Mouse (Mus musculus) MEL (cell line): ENCODE results near the gene Slc22a13. TPM values are rescaled to one million over a fixed set of nuclear protein-coding genes. Genes with fewer than 3 reads are reported as not detected.

ENCODE experiments used
- DNase-seq: peaks from one replicate; pipeline ENCODE4 v3.0.0; 2011; ENCODE audit warnings: low read depth, low spot score
- H3K27ac ChIP-seq: 2 replicates; pipeline ENCODE4 v1.5.1; 2012; ENCODE audit warnings: low read depth, mild to moderate bottlenecking, control low read depth, low read length, moderate library complexity; ENCODE audit not compliant: control insufficient read depth
- H3K27me3 ChIP-seq, 2 experiments: fragments of 150-350 bp in 1 of 2; sonication (generic) in 1 of 2; 2 replicates each; pipeline ENCODE4 v1.6.1; 2012; ENCODE audit warnings: low read length in 2 of 2, mild to moderate bottlenecking in 2 of 2, improper control_type of control experiment in 1 of 2, moderate library complexity in 1 of 2; ENCODE audit not compliant: insufficient read depth in 2 of 2, control insufficient read depth in 1 of 2
- H3K36me3 ChIP-seq, 2 experiments: 2 replicates each; pipeline ENCODE4 v1.6.1; 2012 to 2014; ENCODE audit warnings: low read length in 2 of 2, improper control_type of control experiment in 1 of 2, inconsistent platforms in 1 of 2, mild to moderate bottlenecking in 1 of 2; ENCODE audit not compliant: insufficient read depth in 2 of 2, control insufficient read depth in 1 of 2
- H3K4me1 ChIP-seq, 2 experiments: fragments of 150-350 bp in 1 of 2; sonication (generic) in 1 of 2; 2 replicates each; pipeline ENCODE4 v1.6.1; 2012; ENCODE audit warnings: low read length in 2 of 2, improper control_type of control experiment in 1 of 2, mild to moderate bottlenecking in 1 of 2; ENCODE audit not compliant: insufficient read depth in 2 of 2, control insufficient read depth in 1 of 2
- H3K4me3 ChIP-seq, 2 experiments: fragments of 150-350 bp in 1 of 2; sonication (generic) in 1 of 2; 2 replicates each; pipeline ENCODE4 v1.5.1; 2012; ENCODE audit warnings: low read depth in 2 of 2, low read length in 2 of 2, mild to moderate bottlenecking in 2 of 2, moderate library complexity in 2 of 2, control low read depth in 1 of 2, improper control_type of control experiment in 1 of 2; ENCODE audit not compliant: control insufficient read depth in 1 of 2, insufficient read depth in 1 of 2
- H3K79me2 ChIP-seq: 2 replicates; pipeline ENCODE4 v1.6.1; 2012; ENCODE audit warnings: mild to moderate bottlenecking, low read length, moderate library complexity; ENCODE audit not compliant: control insufficient read depth, poor library complexity, insufficient read depth
- H3K9ac ChIP-seq: 2 replicates; pipeline ENCODE4 v1.6.1; 2012; ENCODE audit warnings: low read depth, mild to moderate bottlenecking, control low read depth, low read length, moderate library complexity; ENCODE audit not compliant: control insufficient read depth, poor library complexity, severe bottlenecking
- H3K9me3 ChIP-seq: fragments of 150-350 bp; sonication (generic); replicated peaks from 2 replicates; pipeline ENCODE4 v1.6.1; 2012; ENCODE audit warnings: mild to moderate bottlenecking, low read length, improper control_type of control experiment, moderate library complexity; ENCODE audit not compliant: insufficient read depth
- BHLHE40 ChIP-seq: IDR thresholded peaks from 2 replicates; pipeline ENCODE4 v1.6.1; 2012; ENCODE audit warnings: low read depth, mild to moderate bottlenecking, inconsistent platforms, low read length, improper control_type of control experiment, borderline replicate concordance
- CHD1 ChIP-seq: IDR thresholded peaks from 2 replicates; pipeline ENCODE4 v1.6.1; 2012; ENCODE audit warnings: low read depth, mild to moderate bottlenecking, inconsistent platforms, low read length, improper control_type of control experiment
- CHD2 ChIP-seq: IDR thresholded peaks from 2 replicates; pipeline ENCODE4 v1.6.1; 2011; ENCODE audit warnings: low read length, improper control_type of control experiment
- ELF1 ChIP-seq: IDR thresholded peaks from 2 replicates; pipeline ENCODE4 v1.6.1; 2014; ENCODE audit warnings: low read depth, mild to moderate bottlenecking, inconsistent platforms, low read length, improper control_type of control experiment, moderate library complexity
- ETS1 ChIP-seq: IDR thresholded peaks from 2 replicates; pipeline ENCODE4 v1.6.1; 2012; ENCODE audit warnings: low read depth, mild to moderate bottlenecking, inconsistent platforms, low read length, improper control_type of control experiment, moderate library complexity
- GATA1 ChIP-seq: IDR thresholded peaks from 2 replicates; pipeline ENCODE4 v1.6.1; 2011; ENCODE audit warnings: low read depth, low read length, improper control_type of control experiment
- HCFC1 ChIP-seq: IDR thresholded peaks from 2 replicates; pipeline ENCODE4 v1.6.1; 2012; ENCODE audit warnings: low read depth, mild to moderate bottlenecking, inconsistent platforms, low read length, improper control_type of control experiment, moderate library complexity
- JUND ChIP-seq: IDR thresholded peaks from 2 replicates; pipeline ENCODE4 v1.6.1; 2011; ENCODE audit warnings: low read depth, mild to moderate bottlenecking, improper control_type of control experiment, low read length
- KAT2A ChIP-seq: conservative IDR thresholded peaks from 2 replicates; pipeline ENCODE4 v1.6.1; 2012; ENCODE audit warnings: low read depth, low read length, improper control_type of control experiment, inconsistent platforms
- MXI1 ChIP-seq: IDR thresholded peaks from 2 replicates; pipeline ENCODE4 v1.6.1; 2011; ENCODE audit warnings: mild to moderate bottlenecking, low read depth, low read length, improper control_type of control experiment
- MYC ChIP-seq: IDR thresholded peaks from 2 replicates; pipeline ENCODE4 v1.6.1; 2011; ENCODE audit warnings: low read depth, mild to moderate bottlenecking, low read length, improper control_type of control experiment, moderate library complexity
- POLR2A ChIP-seq, 2 experiments: IDR thresholded peaks; 2 replicates each; pipeline ENCODE4 v1.6.1; 2011 to 2012; ENCODE audit warnings: low read length in 2 of 2, mild to moderate bottlenecking in 2 of 2, control low read depth in 1 of 2, improper control_type of control experiment in 1 of 2, low read depth in 1 of 2, moderate library complexity in 1 of 2; ENCODE audit not compliant: control insufficient read depth in 1 of 2, insufficient read depth in 1 of 2, poor library complexity in 1 of 2
- POLR2AphosphoS5 ChIP-seq: IDR thresholded peaks from 2 replicates; pipeline ENCODE4 v1.6.1; 2012; ENCODE audit warnings: low read depth, borderline replicate concordance, mild to moderate bottlenecking, inconsistent platforms, low read length, moderate library complexity, mixed read lengths
- RAD21 ChIP-seq: IDR thresholded peaks from 2 replicates; pipeline ENCODE4 v1.6.1; 2011; ENCODE audit warnings: mild to moderate bottlenecking, low read depth, low read length, improper control_type of control experiment
- SIN3A ChIP-seq: IDR thresholded peaks from 2 replicates; pipeline ENCODE4 v1.6.1; 2012; ENCODE audit warnings: low read length, improper control_type of control experiment, inconsistent platforms
- TBP ChIP-seq: IDR thresholded peaks from 2 replicates; pipeline ENCODE4 v1.8.0; 2011; ENCODE audit warnings: low read depth, low read length, improper control_type of control experiment
- TCF12 ChIP-seq: IDR thresholded peaks from 2 replicates; pipeline ENCODE4 v1.6.1; 2014; ENCODE audit warnings: low read depth, mild to moderate bottlenecking, inconsistent platforms, low read length, improper control_type of control experiment, moderate library complexity
- USF1 ChIP-seq: IDR thresholded peaks from 2 replicates; pipeline ENCODE4 v1.6.1; 2014; ENCODE audit warnings: low read depth, mild to moderate bottlenecking, inconsistent platforms, low read length, improper control_type of control experiment, moderate library complexity
- USF2 ChIP-seq, 2 experiments: IDR thresholded peaks; 2 replicates each; pipeline ENCODE4 v1.6.1; 2011 to 2012; ENCODE audit warnings: improper control_type of control experiment in 2 of 2, low read length in 2 of 2, borderline replicate concordance in 1 of 2, inconsistent platforms in 1 of 2, low read depth in 1 of 2, mild to moderate bottlenecking in 1 of 2; ENCODE audit not compliant: insufficient read depth in 1 of 2
- ZC3H11A ChIP-seq: IDR thresholded peaks from 2 replicates; pipeline ENCODE4 v1.6.1; 2012; ENCODE audit warnings: low read depth, mild to moderate bottlenecking, inconsistent platforms, low read length, improper control_type of control experiment
- ZKSCAN1 ChIP-seq: IDR thresholded peaks from 2 replicates; pipeline ENCODE4 v1.6.1; 2012; ENCODE audit warnings: low read depth, mild to moderate bottlenecking, inconsistent platforms, low read length, improper control_type of control experiment, moderate library complexity
- ZMIZ1 ChIP-seq: IDR thresholded peaks from 2 replicates; pipeline ENCODE4 v1.6.1; 2012; ENCODE audit warnings: low read depth, mild to moderate bottlenecking, inconsistent platforms, low read length, improper control_type of control experiment, moderate library complexity
- ZNF384 ChIP-seq: IDR thresholded peaks from 2 replicates; pipeline ENCODE4 v1.6.1; 2012; ENCODE audit warnings: low read depth, mild to moderate bottlenecking, inconsistent platforms, low read length, improper control_type of control experiment
- polyA plus RNA-seq, 2 experiments: library from polyadenylated mRNA; stranded (reverse) in 1 of 2; unstranded in 1 of 2; fragments of >175 nt in 1 of 2; fragments of >200 nt in 1 of 2; gene quantifications; 2 replicates each; pipeline versions ENCODE4 v1.2.1 to v1.2.4; 2012; ENCODE audit warnings: low replicate concordance in 2 of 2, low read depth in 1 of 2; ENCODE audit not compliant: insufficient read length in 2 of 2, insufficient read depth in 1 of 2, missing spikeins in 1 of 2
- total RNA-seq: library from RNA; depleted of rRNA; stranded (reverse); fragments of 300-350 nt; gene quantifications from 2 replicates; pipeline ENCODE4 v1.2.3, GENCODE M21; 2012

Gene Slc22a13
- total and polyA plus RNA-seq, 3 experiments: 0.04 TPM; not detected in 2

GRCm38 (mm10) chr9:119207113-119207512 is 1.8 kb downstream of the Slc22a13 start:
- TF ChIP-seq SIN3A (no peak), MYC (no peak), POLR2A (IDR thresholded peaks at IDR 0.05; ENCODE audit: control insufficient read depth in 1 of 2, insufficient read depth in 1 of 2, low read depth in 1 of 2, low read length in 2 of 2, poor library complexity in 1 of 2) (no peak), JUND (no peak), RAD21 (no peak), HCFC1 (no peak), ZC3H11A (no peak), USF1 (no peak), ETS1 (no peak), MXI1 (no peak)
- peaks cover 0 to 7% of the 10 kb centered on the region in 2 experiments; a peak in 3 of 4 replicates for H3K4me1 ChIP-seq
- no peaks in the 10 kb centered on the region for H3K79me2 ChIP-seq

GRCm38 (mm10) chr9:119206666-119207065 is 2.2 kb downstream of the Slc22a13 start:
- no peak for DNase-seq
- Histone ChIP-seq H3K79me2 (no peaks in the 10 kb centered on the region), H3K4me1 (peaks cover 0 to 7% of the 10 kb centered on the region in 2 experiments; a peak in 3 of 4 replicates), H3K9ac (no peak overlapping the region), H3K36me3 (peaks cover 0 to 7% of the 10 kb centered on the region in 2 experiments; a peak in 1 of 4 replicates), H3K27me3 (no peaks in the 10 kb centered on the region), H3K4me3 (no peak overlapping the region), H3K9me3 (no peaks in the 10 kb centered on the region), H3K27ac (no peak overlapping the region)
- TF ChIP-seq KAT2A (no peak), ZNF384 (no peak), SIN3A (no peak), CHD1 (no peak), GATA1 (no peak), USF1 (no peak), USF2 (IDR thresholded peaks at IDR 0.05; ENCODE audit: borderline replicate concordance in 1 of 2, insufficient read depth in 1 of 2, low read depth in 1 of 2, low read length in 2 of 2) (no peak), TCF12 (no peak), ZMIZ1 (no peak), ZKSCAN1 (no peak), ETS1 (no peak), BHLHE40 (no peak), ELF1 (no peak), POLR2AphosphoS5 (no peak), TBP (no peak), CHD2 (no peak)

More at GRCm38 (mm10) chr9:119207113-119207512, 1.8 kb downstream of the Slc22a13 start:
- Histone ChIP-seq H3K27ac (no peak overlapping the region), H3K9ac (no peak overlapping the region), H3K9me3 (no peaks in the 10 kb centered on the region), H3K27me3 (no peaks in the 10 kb centered on the region), H3K4me3 (no peak overlapping the region), H3K36me3 (peaks cover 0 to 7% of the 10 kb centered on the region in 2 experiments; a peak in 1 of 4 replicates)
- no peak for DNase-seq
